Mouse (Mus musculus): ENCODE measurements around the gene Smok3c.
"Not testable (repeated sequence)": the region's sequence is repeated elsewhere in the genome, so short reads cannot be mapped to it uniquely, and the experiment has no call there.

The Smok3c gene

GRCm38 (mm10) chr5:138052894-138053293, at the start of gene Smok3c:
TSS of gene Smok3c (plus strand) at chr5:138053194.
- DNase-seq (ENCODE audit: low read depth, low spot score), result not testable (repeated sequence)

GRCm38 (mm10) chr5:138009437-138009836, 43.6 kb upstream of the Smok3c start:
- DNase-seq (ENCODE audit: low read depth, low spot score), result no peak

GRCm38 (mm10) chr5:138012382-138012781, 40.6 kb upstream of the Smok3c start:
- DNase-seq (ENCODE audit: low read depth, low spot score), result no peak

- no peak for DNase-seq (ENCODE audit: low read depth, low spot score)
Measured at GRCm38 (mm10) chr5:138016530-138016929, 36.5 kb upstream of the Smok3c start.

GRCm38 (mm10) chr5:138016997-138017396, 36.0 kb upstream of the Smok3c start:
- DNase-seq (ENCODE audit: low read depth, low spot score), result no peak

GRCm38 (mm10) chr5:138019577-138019976, 33.4 kb upstream of the Smok3c start:
- not testable (repeated sequence) for DNase-seq (ENCODE audit: low read depth, low spot score)

- not testable (repeated sequence) for DNase-seq (ENCODE audit: low read depth, low spot score)
Measured at GRCm38 (mm10) chr5:138020961-138021479, 32.0 kb upstream of the Smok3c start, which contains the start of the genes Smok3a and Smok3b. TSS of gene Smok3a (plus strand) at chr5:138021261. TSS of gene Smok3b (plus strand) at chr5:138021429.

- no peak for DNase-seq (ENCODE audit: low read depth, low spot score)
Measured at GRCm38 (mm10) chr5:138073803-138074202, 20.8 kb downstream of the Smok3c start.

- DNase-seq (ENCODE audit: low read depth, low spot score), result no peak
Measured at GRCm38 (mm10) chr5:138075684-138076083, 22.7 kb downstream of the Smok3c start.

GRCm38 (mm10) chr5:138076148-138076547, 23.2 kb downstream of the Smok3c start:
- no peak for DNase-seq (ENCODE audit: low read depth, low spot score)

GRCm38 (mm10) chr5:138080456-138080855, 27.5 kb downstream of the Smok3c start:
- DNase-seq (ENCODE audit: low read depth, low spot score), result no peak

- DNase-seq (ENCODE audit: low read depth, low spot score), result no peak
Measured at GRCm38 (mm10) chr5:138081446-138081845, 28.5 kb downstream of the Smok3c start.

GRCm38 (mm10) chr5:138083318-138083900, 30.4 kb downstream of the Smok3c start:
- no peak for DNase-seq (ENCODE audit: low read depth, low spot score)

- no peak for DNase-seq (ENCODE audit: low read depth, low spot score)
Measured at GRCm38 (mm10) chr5:138083936-138084335, 30.9 kb downstream of the Smok3c start.

- no peak for DNase-seq (ENCODE audit: low read depth, low spot score)
Measured at GRCm38 (mm10) chr5:138084507-138084906, 31.5 kb downstream of the Smok3c start.

GRCm38 (mm10) chr5:138084996-138085395, 32.0 kb downstream of the Smok3c start, which contains the start of gene Zkscan1:
TSS of gene Zkscan1 (plus strand) at chr5:138085084.
- DNase-seq (ENCODE audit: low read depth, low spot score), result peak; percentile 63

GRCm38 (mm10) chr5:138085421-138085911, 32.5 kb downstream of the Smok3c start:
- DNase-seq (ENCODE audit: low read depth, low spot score), result no peak

GRCm38 (mm10) chr5:138086842-138087241, 33.8 kb downstream of the Smok3c start:
- DNase-seq (ENCODE audit: low read depth, low spot score), result no peak

GRCm38 (mm10) chr5:138088366-138088765, 35.4 kb downstream of the Smok3c start:
- DNase-seq (ENCODE audit: low read depth, low spot score), result no peak

GRCm38 (mm10) chr5:138089108-138089551, 36.1 kb downstream of the Smok3c start:
- DNase-seq (ENCODE audit: low read depth, low spot score), result no peak

- peak; percentile 18 for DNase-seq (ENCODE audit: low read depth, low spot score)
Measured at GRCm38 (mm10) chr5:138090271-138090670, 37.3 kb downstream of the Smok3c start.

GRCm38 (mm10) chr5:138090737-138091136, 37.7 kb downstream of the Smok3c start:
- DNase-seq (ENCODE audit: low read depth, low spot score), result no peak

GRCm38 (mm10) chr5:138092771-138093170, 39.8 kb downstream of the Smok3c start:
- no peak for DNase-seq (ENCODE audit: low read depth, low spot score)

All from WW6 (cell line).